Mouse (Mus musculus) heart, postnatal 25 days (tissue): ENCODE data around the gene Bsph1. TPM values are rescaled to one million over a fixed set of nuclear protein-coding genes. Genes with fewer than 3 reads are reported as not detected.
"Not testable (repeated sequence)": the region's sequence is repeated elsewhere in the genome, so short reads cannot be mapped to it uniquely, and the experiment has no call there.

Experiments used
- DNase-seq: peaks from one replicate; pipeline ENCODE4 v3.0.0; 2022; ENCODE audit warnings: low spot score
- intact Hi-C: fragments of 180-260 bp; cut with DNase I; formaldehyde crosslinking; loops from one replicate; pipeline ENCODE4 v1.15.1; 2025
- total RNA-seq, 2 experiments: library from RNA; stranded (reverse); gene quantifications; 2 replicates each; pipeline ENCODE4 v1.2.3; 2021

The Bsph1 gene
- not detected for total RNA-seq

DNA sequence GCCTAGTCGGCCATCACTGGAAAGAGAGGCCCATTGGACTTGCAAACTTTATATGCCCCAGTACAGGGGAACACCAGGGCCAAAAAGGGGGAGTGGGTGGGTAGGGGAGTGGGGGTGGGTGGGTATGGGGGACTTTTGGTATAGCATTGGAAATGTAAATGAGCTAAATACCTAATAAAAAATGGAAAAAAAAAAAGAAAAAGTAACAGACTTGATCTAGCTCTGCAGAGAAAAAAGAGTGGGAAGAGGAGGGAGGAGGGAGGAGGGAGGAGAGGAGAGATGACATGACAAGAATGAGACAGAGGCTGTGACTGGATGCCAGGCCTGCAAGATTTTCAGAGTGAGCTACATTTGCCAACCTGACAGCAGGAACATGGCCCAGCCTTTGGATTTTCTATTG is at the start of gene Bsph1:
Gene Bsph1, plus strand, starts transcription at position 301 of the 400 bp plus-strand sequence.
- intact Hi-C loops, DNase-seq: not testable (repeated sequence)

DNA sequence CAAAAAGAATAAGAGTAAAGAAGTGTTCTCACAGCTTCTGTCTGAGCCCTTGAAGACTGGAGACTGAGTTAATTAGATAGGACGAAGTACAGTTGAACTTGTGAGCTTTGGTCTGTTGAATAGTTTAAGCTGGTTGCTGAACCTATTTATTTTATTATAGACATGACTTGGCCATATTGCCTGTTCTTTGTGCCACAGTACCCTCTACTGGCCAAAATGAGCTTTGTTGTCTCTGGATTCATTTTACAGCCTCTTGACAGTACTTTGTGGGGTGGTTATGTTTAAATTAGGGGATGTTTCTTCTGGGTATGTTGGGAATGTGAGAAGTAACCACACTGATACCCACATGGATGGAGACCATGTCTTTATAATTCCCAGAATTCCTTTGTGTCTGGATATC is 60.9 kb downstream of the Bsph1 start:
- DNase-seq: no peak
- intact Hi-C loops: loop anchor here (5.0 kb wide), 1 partner anchor 224 kb away; no protein-coding TSS in a partner anchor

Other genes starting within 250 kb of the Bsph1 start
- gene Vmn1r89, start 237.8 kb upstream of the Bsph1 start, total RNA-seq: not detected
- gene Lig1, start 173.6 kb upstream of the Bsph1 start, total RNA-seq: 1 to 10 TPM; 3.9 to 4.0 TPM
- 1 to 10 TPM; 7.6 to 7.8 TPM for gene Zswim9, start 172.1 kb upstream of the Bsph1 start, total RNA-seq
- under 1 TPM in 1 of 2 experiments, not detected in 1; 0.10 TPM for gene Pla2g4c, start 126.2 kb upstream of the Bsph1 start, total RNA-seq
- not detected for gene Cabp5, start 52.7 kb upstream of the Bsph1 start, total RNA-seq
- gene Bsph2, start 120.2 kb downstream of the Bsph1 start, total RNA-seq: not detected
- not detected for gene Sult2a5, start 173.1 kb downstream of the Bsph1 start, total RNA-seq